Mouse (Mus musculus) megakaryocyte-erythroid progenitor cell, adult 5-6 weeks (primary cell): ENCODE measurements at regions not wholly inside any gene's neighbourhood (a gene's known extent, or its start where the extent isn't known, plus 50 kb on each side); places are given as distances from the start of the nearest gene placed in this dataset.
A peak's percentile ranks its signal among the peaks of the same experiment; 100 is the strongest.

Source experiments
- ATAC-seq: replicated peaks from 2 replicates; pipeline ENCODE4 v1.8.0; 2016; ENCODE audit warnings: mild to moderate bottlenecking, inconsistent platforms; ENCODE audit not compliant: severe bottlenecking, poor library complexity, low FRiP score, low TSS enrichment

- no peak for ATAC-seq
Measured at GRCm38 (mm10) chr3:118418981-118419380, 142.9 kb upstream of the Dpyd start.

- no peak for ATAC-seq
Measured at GRCm38 (mm10) chr3:118421701-118422100, 140.2 kb upstream of the Dpyd start.

DNA sequence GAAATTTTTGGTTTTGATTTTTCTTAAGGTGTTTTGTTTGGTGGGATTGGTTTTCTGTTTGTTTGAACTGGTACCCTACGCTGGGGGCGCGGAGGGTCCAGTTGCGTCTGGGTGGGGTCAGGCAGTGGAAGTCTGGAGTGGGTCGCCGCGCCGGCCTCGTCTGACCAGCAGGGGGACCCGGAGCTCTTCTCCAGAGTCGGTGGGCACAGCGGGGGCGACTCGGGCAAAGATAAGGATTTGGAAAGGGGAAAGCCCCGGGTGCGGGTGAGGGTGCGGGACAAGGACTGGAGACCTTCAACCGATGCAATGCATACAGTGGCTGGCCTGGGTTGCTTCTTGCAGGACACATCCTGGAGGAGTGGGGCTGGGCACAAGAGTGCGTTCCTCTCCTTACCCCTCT is 136.2 kb upstream of the Dpyd start:
- no peak for ATAC-seq

GRCm38 (mm10) chr3:118428523-118428922 is 133.4 kb upstream of the Dpyd start:
- ATAC-seq = 0 out of 2 replicates have a peak, but pooled peaks have one; percentile 57

DNA sequence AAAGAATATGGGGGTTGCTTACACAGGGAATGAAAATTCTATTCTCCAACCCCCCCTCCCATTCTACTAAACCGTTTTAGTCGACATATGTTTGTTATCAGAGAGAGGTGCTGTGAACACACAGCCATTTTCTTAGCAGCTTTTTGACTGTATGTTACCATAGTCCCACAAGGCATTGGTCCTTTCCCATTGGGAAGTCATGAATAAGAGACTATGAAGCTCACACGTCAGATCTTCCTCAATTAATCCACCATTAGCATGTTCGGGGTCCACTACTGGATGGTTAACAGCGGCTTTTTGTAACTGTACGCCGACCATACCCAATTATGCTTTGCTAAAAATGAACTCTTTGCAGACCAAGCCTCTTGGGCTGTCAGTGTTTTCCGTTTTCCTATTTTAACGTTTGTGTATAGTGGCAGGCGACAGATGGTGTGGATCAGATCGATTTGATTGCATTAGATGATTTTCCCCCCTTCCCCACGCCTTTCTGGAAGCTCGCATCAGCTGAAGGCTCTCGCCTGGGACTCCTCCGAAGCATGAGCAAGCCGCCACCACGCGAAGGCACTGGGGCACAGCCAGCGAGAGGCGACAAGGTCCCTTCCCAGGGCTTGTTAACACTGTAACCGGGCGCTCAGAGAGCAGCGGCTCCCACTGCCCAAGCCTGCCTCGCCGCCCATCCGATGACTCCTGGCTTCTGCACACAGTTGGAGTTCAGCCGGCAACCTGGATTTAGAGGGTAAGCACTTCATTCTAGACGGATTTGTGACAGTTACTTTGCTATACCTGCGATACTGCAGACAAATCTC is 131.9 kb upstream of the Dpyd start:
- ATAC-seq = no peak

- ATAC-seq = no peak
Measured at GRCm38 (mm10) chr3:118430631-118430906, 131.4 kb upstream of the Dpyd start.

DNA sequence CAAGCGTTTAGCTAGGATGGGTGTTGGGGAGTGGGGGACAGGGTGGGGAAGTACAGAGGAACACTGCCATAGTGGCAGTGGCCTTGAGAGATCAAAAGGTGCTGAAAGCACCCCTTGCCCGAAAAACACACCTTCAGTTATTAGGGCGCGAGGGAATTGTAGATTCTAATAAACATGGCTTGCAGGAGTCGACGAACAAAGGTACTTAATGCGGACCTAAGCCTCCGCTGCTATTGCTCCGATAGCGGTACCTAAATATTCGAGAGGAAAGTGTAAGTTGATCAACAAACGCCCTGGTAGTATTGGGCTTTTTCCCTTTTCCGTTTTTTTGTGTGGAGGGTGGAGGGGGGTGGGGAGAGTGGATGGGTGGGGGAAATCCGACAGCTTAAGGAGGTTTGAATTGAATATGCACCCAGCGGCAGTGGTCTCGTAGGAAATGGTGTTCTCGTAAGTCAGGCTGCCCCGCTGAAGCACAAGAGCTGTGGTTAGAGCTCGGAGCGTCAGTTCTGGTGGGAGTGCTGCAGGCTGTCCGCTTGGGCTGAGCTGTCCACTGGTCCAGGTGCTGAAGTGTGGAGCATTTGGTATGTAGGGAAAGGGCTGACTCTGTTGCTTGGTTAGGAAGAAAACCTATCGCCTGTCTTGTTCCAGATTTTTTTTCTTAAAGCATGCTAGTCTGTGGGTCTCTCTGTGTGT is 130.8 kb upstream of the Dpyd start:
- peak; percentile 88 for ATAC-seq

DNA sequence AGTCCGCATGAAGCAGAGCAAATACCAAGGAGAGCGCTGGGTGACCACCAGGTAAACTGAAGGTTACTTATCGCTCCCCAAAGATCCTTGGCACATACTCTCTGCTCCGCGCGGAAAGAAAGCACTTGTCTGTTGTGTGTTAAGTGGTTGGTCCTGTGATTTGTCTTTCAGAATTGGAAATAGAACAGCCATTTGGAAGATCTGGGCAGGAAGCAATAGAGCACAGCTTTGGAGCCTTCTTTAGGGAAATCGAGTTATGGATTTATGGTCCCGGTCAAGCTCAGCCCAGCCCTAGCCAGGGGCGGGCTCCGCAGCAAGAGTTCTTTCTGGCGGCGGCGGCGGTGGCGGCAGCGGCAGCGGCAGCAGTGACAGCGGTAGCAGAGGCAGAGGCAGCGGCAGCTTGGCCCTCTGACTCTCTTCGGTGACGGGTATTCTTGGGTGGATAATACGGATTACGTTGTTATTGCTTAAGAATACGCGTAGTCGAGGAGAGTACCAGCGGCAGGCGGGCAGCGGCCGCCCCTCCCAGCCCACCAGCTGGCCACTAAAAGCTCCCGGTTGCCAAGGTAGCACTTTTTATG is 128.4 kb upstream of the Dpyd start:
- ATAC-seq = no peak

- ATAC-seq = no peak
Measured at GRCm38 (mm10) chr3:118434311-118434710, 127.6 kb upstream of the Dpyd start.

DNA sequence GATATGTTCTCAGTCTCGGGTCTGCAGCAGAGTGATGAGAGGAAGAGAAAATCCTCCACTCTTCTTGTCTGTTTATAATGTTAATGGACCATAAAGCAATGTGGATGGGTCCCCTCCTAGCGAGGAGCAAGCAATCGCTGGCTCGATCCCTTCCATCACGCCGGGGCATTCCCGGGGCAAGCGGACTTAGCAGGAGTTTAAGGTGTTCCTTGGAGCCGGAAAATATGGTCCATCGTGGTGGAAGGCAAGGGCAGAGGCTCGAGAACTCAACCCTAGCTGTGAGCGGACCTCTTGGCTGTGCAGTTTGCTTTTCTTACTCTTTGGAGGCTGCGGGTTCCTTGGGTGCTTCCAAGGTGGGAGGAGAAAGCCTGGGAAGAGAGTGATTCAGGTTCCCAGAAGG is 127.1 kb upstream of the Dpyd start:
- ATAC-seq = no peak

- no peak for ATAC-seq
Measured at GRCm38 (mm10) chr3:118435248-118435647, 126.7 kb upstream of the Dpyd start.

- no peak for ATAC-seq
Measured at GRCm38 (mm10) chr3:118443742-118444332, 118.1 kb upstream of the Dpyd start.

DNA sequence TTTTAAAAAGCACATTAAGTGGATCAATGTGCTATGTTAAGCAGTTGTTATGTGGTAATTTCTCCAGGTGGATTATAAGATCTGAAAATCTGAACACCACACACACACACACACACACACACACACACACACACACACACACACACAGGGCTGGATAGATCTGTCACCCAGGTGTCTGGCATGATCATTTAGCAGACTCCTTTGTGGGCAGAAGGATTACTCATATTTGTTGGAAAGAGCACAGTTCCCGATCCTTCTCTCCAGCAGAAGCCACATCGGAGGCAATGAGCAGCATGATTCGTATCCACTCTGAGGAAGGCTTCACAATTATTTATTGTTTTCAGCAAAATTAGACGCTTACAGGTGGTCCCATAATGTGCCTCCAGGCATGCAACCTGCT is 116.6 kb upstream of the Dpyd start:
- ATAC-seq = no peak

- ATAC-seq = no peak
Measured at GRCm38 (mm10) chr3:118459636-118460035, 102.3 kb upstream of the Dpyd start.

- ATAC-seq = no peak
Measured at GRCm38 (mm10) chr3:118465611-118466010, 96.3 kb upstream of the Dpyd start.

DNA sequence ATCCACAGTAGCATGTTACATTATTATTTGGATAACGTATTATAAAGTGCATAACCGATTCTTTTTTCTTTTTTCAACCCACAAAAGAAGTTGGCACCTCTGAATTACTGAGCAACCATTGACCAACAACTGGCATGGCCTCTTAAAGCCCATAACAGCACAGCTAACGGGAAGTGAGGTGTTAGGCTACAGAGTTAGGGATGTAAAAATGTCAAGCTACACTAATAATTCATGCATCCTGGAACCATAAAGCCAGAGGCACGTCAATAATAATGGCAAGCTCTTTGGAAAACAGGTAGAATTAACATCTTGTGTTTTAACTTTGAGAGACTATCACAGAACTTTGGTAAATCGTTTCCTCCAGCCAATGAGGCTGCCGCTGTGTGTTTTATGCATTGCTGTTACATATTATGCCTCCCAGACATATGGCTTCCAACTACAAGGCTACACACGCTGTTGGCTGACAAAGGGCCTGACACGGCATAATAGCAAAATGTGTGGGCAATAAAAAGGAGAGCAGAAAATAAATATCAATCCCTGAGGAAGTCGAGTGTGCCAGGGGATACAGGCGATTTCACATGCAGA is 89.6 kb upstream of the Dpyd start:
- ATAC-seq = no peak

DNA sequence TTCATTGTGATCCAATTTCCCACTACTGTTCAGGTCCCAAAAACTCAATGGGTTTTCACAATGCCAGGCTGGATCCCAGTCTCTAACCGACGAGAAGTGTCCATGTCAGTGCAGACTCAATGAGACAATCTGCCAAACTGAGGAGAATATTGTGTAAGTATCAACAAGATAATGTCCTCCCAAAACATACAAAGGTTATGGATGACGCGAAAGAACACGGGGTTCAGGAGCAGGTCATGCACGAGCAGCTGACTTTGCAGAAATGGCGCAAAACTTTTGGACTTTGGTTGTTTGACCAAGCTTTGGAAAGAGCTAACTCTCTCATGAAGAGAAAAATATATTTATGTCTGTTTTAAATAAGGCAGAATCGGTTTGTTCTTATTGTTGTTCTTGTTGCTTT is 83.9 kb upstream of the Dpyd start:
- no peak for ATAC-seq

- ATAC-seq = no peak
Measured at GRCm38 (mm10) chr3:118480515-118481248, 81.2 kb upstream of the Dpyd start.

GRCm38 (mm10) chr3:118485966-118486365 is 76.0 kb upstream of the Dpyd start:
- ATAC-seq = no peak

DNA sequence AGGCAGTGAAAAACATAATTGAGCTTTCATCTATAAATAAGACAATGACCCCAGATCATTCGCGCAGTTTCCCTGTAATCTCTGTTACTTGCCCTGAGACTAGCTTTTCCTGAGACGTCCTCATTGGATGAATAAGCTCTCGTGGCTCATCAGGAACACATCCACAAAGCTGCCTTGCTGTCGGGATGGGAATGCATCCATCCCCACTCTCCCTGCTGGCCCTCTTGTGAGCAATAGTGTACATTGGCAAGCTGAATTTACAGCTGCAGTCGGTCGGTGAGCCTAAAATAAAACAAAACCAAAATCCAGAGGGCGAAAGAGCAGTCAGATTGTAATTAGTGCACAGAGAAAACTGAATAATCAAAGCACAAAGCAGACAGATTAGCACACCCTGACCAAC is 74.5 kb upstream of the Dpyd start:
- ATAC-seq = no peak
